Mouse (Mus musculus) liver, postnatal 0 days (tissue): ENCODE results near the gene Atp2b1.

Source experiments
- CTCF ChIP-seq: sonication (generic); IDR thresholded peaks from 2 replicates; pipeline ENCODE4 v1.5.1; 2016; ENCODE audit warnings: antibody characterized with exemption, low read depth
- EP300 ChIP-seq: IDR thresholded peaks from 2 replicates; pipeline ENCODE4 v1.6.1; 2016; ENCODE audit warnings: antibody characterized with exemption, low read depth, mild to moderate bottlenecking

GRCm38 (mm10) chr10:98914810-98915241 is 620 bp downstream of the Atp2b1 start:
- TF ChIP-seq CTCF: peak; percentile 40
- no peak for TF ChIP-seq EP300
